Mouse (Mus musculus) liver, embryonic 15.5 days (tissue): ENCODE results near the gene A630023A22Rik. TPM values are rescaled to one million over a fixed set of nuclear protein-coding genes. Genes with fewer than 3 reads are reported as not detected.

Experiments used
- ATAC-seq: fragments of 200-750 bp; cut with Nextera tagmentation; 2 replicates; pipeline ENCODE4 v1.8.0; 2017; ENCODE audit warnings: moderate number of reproducible peaks, mild to moderate bottlenecking, moderate library complexity; ENCODE audit not compliant: insufficient read depth
- H3K27ac ChIP-seq: fragments of 300-500 bp; sonication (generic); replicated peaks from 2 replicates; pipeline ENCODE4 v1.5.1; 2015; ENCODE audit warnings: mild to moderate bottlenecking, inconsistent platforms
- H3K27me3 ChIP-seq: fragments of 300-500 bp; sonication (generic); 2 replicates; pipeline ENCODE4 v1.6.1; 2015; ENCODE audit warnings: mild to moderate bottlenecking, inconsistent platforms
- H3K36me3 ChIP-seq: fragments of 300-500 bp; sonication (generic); replicated peaks from 2 replicates; pipeline ENCODE4 v1.6.1; 2015; ENCODE audit warnings: moderate library complexity, mild to moderate bottlenecking, inconsistent platforms
- H3K4me1 ChIP-seq: fragments of 300-500 bp; sonication (generic); replicated peaks from 2 replicates; pipeline ENCODE4 v1.6.1; 2015; ENCODE audit warnings: inconsistent platforms
- H3K4me2 ChIP-seq: fragments of 300-500 bp; sonication (generic); 2 replicates; pipeline ENCODE4 v1.6.1; 2015; ENCODE audit warnings: moderate library complexity, mild to moderate bottlenecking, inconsistent platforms
- H3K4me3 ChIP-seq: fragments of 300-500 bp; sonication (generic); replicated peaks from 2 replicates; pipeline ENCODE4 v1.5.1; 2015; ENCODE audit warnings: mild to moderate bottlenecking, inconsistent platforms
- H3K9ac ChIP-seq: fragments of 300-500 bp; sonication (generic); 2 replicates; pipeline ENCODE4 v1.6.1; 2015; ENCODE audit warnings: moderate library complexity, mild to moderate bottlenecking, inconsistent platforms
- H3K9me3 ChIP-seq: fragments of 300-500 bp; sonication (generic); replicated peaks from 2 replicates; pipeline ENCODE4 v1.6.1; 2016; ENCODE audit warnings: inconsistent platforms
- WGBS: fragments of 180-500 bp; shearing (Covaris S2); methylation state at CpG from one replicate; pipeline ENCODE4 v1.1.7; 2015; ENCODE audit warnings: mixed read lengths; ENCODE audit not compliant: insufficient replicate concordance; 5-methylcytosine and 5-hydroxymethylcytosine counted together
- polyA plus RNA-seq: library from polyadenylated mRNA; unstranded; fragments of >200 nt; fragmentation: Nextera tagmentation; extraction: Ambion mirVana; gene quantifications from 2 replicates; pipeline ENCODE4 v1.2.1, GENCODE M21; 2015

The A630023A22Rik gene
- polyA plus RNA-seq, 1 experiment from 2014 or later: not detected

GRCm38 (mm10) chr14:34033841-34034610, 68.5 kb downstream of the A630023A22Rik start:
- H3K27ac ChIP-seq: no peak overlapping the region
- no peaks in the 10 kb centered on the region for H3K27me3 ChIP-seq
- no peak overlapping the region for H3K4me2 ChIP-seq
- no peak overlapping the region for H3K9ac ChIP-seq
- no peaks in the 10 kb centered on the region for H3K4me1 ChIP-seq
- 65% methylated on average over 8 of the region's 8 CpGs for WGBS
- no peak for ATAC-seq
- H3K9me3 ChIP-seq: no peaks in the 10 kb centered on the region
- no peak overlapping the region for H3K4me3 ChIP-seq
- H3K36me3 ChIP-seq: no peaks in the 10 kb centered on the region

GRCm38 (mm10) chr14:34026710-34027109, 75.8 kb downstream of the A630023A22Rik start:
- no peaks in the 10 kb centered on the region for H3K9me3 ChIP-seq
- no peaks in the 10 kb centered on the region for H3K36me3 ChIP-seq
- no peaks in the 10 kb centered on the region for H3K4me1 ChIP-seq
- no peak overlapping the region for H3K4me3 ChIP-seq
- H3K27me3 ChIP-seq: no peaks in the 10 kb centered on the region
- 34% methylated on average over 2 of the region's 2 CpGs for WGBS
- H3K9ac ChIP-seq: no peak overlapping the region
- no peak for ATAC-seq
- no peak overlapping the region for H3K4me2 ChIP-seq
- no peak overlapping the region for H3K27ac ChIP-seq

- ATAC-seq: no peak
- WGBS: 57% methylated on average over 2 of the region's 2 CpGs
- Histone ChIP-seq H3K27ac (no peak overlapping the region), H3K27me3 (no peaks in the 10 kb centered on the region), H3K36me3 (no peaks in the 10 kb centered on the region), H3K4me2 (no peak overlapping the region), H3K9ac (no peak overlapping the region), H3K9me3 (no peaks in the 10 kb centered on the region), H3K4me3 (no peak overlapping the region), H3K4me1 (no peaks in the 10 kb centered on the region)
Observed at GRCm38 (mm10) chr14:34016938-34017337, 85.6 kb downstream of the A630023A22Rik start.

- H3K9me3 ChIP-seq: no peaks in the 10 kb centered on the region
- H3K9ac ChIP-seq: no peak within 1 kb of the TSS
- no peak for ATAC-seq
- no peak within 1 kb of the TSS for H3K4me2 ChIP-seq
- H3K27ac ChIP-seq: no peak within 1 kb of the TSS
- H3K4me1 ChIP-seq: no peaks in the 10 kb centered on the region
- 72% methylated on average over 4 of the region's 4 CpGs for WGBS
- H3K27me3 ChIP-seq: no peaks in the 10 kb centered on the region
- no peak within 1 kb of the TSS for H3K4me3 ChIP-seq
- no peaks in the 10 kb centered on the region for H3K36me3 ChIP-seq
Observed at GRCm38 (mm10) chr14:34016381-34016780, 86.2 kb downstream of the A630023A22Rik start, which contains the start of gene Gm5460. TSS of gene Gm5460 (plus strand) at chr14:34016758.

DNA sequence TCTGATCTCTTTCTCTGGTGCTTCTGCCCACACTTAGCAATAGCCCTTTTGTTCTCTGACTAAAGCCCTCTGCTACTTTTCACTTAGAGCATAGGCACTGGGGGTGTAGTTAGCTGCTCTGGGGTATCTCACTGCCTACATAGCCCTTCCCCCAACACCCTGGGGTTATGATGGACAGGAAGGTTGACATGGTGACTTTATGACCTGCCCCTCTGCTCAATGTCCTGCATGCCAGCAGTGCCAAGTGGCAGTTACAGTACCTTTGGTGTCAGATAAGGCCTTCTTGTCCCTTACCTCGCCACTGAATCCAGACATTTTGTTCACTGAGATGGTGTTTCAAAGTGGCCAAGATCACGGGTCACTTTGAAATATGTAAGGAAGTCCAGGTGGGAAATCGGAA, 87.5 kb downstream of the A630023A22Rik start, which contains the start of gene Gm30083:
Gene Gm30083 (minus strand): TSS at position 120 of the 400 bp plus-strand sequence.
- no peaks in the 10 kb centered on the region for H3K9me3 ChIP-seq
- H3K4me1 ChIP-seq: no peaks in the 10 kb centered on the region
- ATAC-seq: no peak
- no peaks in the 10 kb centered on the region for H3K36me3 ChIP-seq
- H3K4me2 ChIP-seq: no peak within 1 kb of the TSS
- no peak within 1 kb of the TSS for H3K9ac ChIP-seq
- no peaks in the 10 kb centered on the region for H3K27me3 ChIP-seq
- no peak within 1 kb of the TSS for H3K27ac ChIP-seq
- no peak within 1 kb of the TSS for H3K4me3 ChIP-seq
- 49% methylated on average over 3 of the region's 3 CpGs for WGBS

DNA sequence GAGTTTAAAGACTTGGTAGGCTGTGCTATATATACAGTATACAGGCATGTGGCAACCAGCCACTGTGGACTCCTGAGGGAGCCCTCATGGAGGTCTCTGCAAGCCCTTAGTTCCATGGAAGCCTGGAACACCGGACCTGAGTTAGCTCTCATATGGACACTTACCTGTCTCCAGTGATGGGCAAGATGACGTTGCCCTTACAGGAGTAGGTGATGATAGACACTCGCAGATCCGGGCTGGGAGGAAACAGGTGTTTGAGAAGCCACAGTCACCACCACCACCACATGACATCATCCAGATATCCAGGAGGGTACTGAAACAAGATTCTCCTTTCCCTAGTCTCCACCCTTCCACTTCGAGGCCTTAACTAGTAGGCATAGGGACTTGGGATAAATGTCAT, 100.2 kb downstream of the A630023A22Rik start:
- H3K4me3 ChIP-seq: no peak overlapping the region
- no peak overlapping the region for H3K4me2 ChIP-seq
- no peaks in the 10 kb centered on the region for H3K9me3 ChIP-seq
- WGBS: 58% methylated on average over 5 of the region's 5 CpGs
- H3K36me3 ChIP-seq: no peaks in the 10 kb centered on the region
- no peak overlapping the region for H3K9ac ChIP-seq
- ATAC-seq: no peak
- H3K27ac ChIP-seq: no peak overlapping the region
- no peaks in the 10 kb centered on the region for H3K4me1 ChIP-seq
- H3K27me3 ChIP-seq: no peaks in the 10 kb centered on the region

DNA sequence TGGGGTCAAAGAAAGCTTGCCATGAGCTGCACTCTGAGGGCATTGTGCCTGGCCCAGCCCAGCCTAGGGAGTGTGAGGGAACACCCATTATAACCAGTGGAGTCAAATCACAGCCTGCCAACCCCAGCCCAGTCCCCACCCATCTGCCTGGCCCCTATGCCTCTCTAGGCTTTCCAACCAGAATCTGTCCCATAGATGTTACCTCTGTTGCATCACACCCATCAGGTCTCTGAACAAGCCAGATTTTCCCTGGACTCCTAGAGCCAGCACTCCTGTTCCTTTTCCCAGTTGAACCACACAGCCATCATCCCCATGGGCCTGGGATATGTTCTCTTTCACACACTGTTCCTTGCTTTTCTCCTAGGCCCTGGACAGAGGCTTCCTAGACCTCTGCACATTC, 101.1 kb downstream of the A630023A22Rik start:
- Histone ChIP-seq H3K27me3 (no peaks in the 10 kb centered on the region), H3K36me3 (no peaks in the 10 kb centered on the region), H3K4me3 (no peak overlapping the region), H3K9ac (no peak overlapping the region), H3K4me2 (no peak overlapping the region), H3K27ac (no peak overlapping the region), H3K4me1 (no peaks in the 10 kb centered on the region), H3K9me3 (no peaks in the 10 kb centered on the region)
- ATAC-seq: no peak

Other genes with a start within 250 kb of the A630023A22Rik start
- gene Gdf10, start 179.2 kb downstream of the A630023A22Rik start, polyA plus RNA-seq: 5.6 and 6.4 TPM in 2 replicates
- gene Gdf2, start 161.7 kb downstream of the A630023A22Rik start, polyA plus RNA-seq: 9.1 and 9.7 TPM in 2 replicates
- 0.06 and 0.07 TPM in 2 replicates for gene Rbp3, start 148.8 kb downstream of the A630023A22Rik start, polyA plus RNA-seq
- not detected in 2 replicates for gene Zfp488, start 124.0 kb downstream of the A630023A22Rik start, polyA plus RNA-seq
- gene Gm30083, start 87.6 kb downstream of the A630023A22Rik start, polyA plus RNA-seq: not detected in 2 replicates
- not detected in 2 replicates for gene Gm5460, start 86.0 kb downstream of the A630023A22Rik start, polyA plus RNA-seq
- gene Antxrl, start 50.0 kb downstream of the A630023A22Rik start, polyA plus RNA-seq: not detected in 2 replicates
- gene Anxa8, start 16.8 kb downstream of the A630023A22Rik start, polyA plus RNA-seq: 0.14 and 0.16 TPM in 2 replicates
- gene Npy4r, start 49.7 kb upstream of the A630023A22Rik start, polyA plus RNA-seq: 0.02 TPM in 1 of 2 replicates, not detected in the other
- 0.05 and 0.08 TPM in 2 replicates for gene Gprin2, start 98.9 kb upstream of the A630023A22Rik start, polyA plus RNA-seq
- 0.43 and 0.44 TPM in 2 replicates for gene Syt15, start 116.8 kb upstream of the A630023A22Rik start, polyA plus RNA-seq
- 7.1 and 8.4 TPM in 2 replicates for gene Shld2, start 207.7 kb upstream of the A630023A22Rik start, polyA plus RNA-seq
- 142 and 159 TPM in 2 replicates for gene Glud1, start 208.0 kb upstream of the A630023A22Rik start, polyA plus RNA-seq